Mouse (Mus musculus): ENCODE results near the gene Gpc6.
A peak's percentile ranks its signal among the peaks of the same experiment; 100 is the strongest.

The Gpc6 gene

DNA sequence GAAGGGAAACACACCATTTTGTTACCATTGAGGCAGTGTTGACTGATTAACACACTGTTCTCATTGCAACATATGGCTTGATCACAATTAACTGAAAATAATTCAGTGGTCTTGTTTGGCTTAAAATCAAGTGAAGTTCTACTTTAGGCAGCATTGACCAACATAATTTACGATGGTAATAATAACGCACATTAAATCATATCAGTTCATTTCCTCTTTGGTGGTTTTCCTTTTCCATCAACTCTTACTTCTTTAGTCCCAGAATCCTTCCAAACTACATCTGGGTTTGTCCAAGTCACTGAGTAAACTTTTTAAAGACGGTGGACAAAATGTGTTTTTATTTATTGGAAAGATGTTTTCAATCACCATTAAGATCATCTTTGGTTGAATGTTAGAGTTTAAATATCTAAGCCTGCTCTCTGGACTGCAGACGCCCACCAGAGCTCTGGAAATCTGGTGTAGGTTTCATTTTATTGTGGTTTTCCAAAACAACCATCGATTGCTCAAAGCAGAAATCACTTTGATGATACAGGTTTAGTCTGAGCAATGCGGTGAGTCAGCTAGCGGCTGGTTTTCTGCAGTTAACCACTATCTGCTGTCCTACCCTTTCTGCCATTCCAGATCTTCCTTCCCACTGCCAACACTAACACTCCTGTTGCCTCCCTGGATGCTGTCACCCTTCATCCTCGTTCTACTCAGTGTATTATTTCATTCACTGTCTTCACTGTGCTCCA is 314.7 kb downstream of the Gpc6 start:
- no peak for DNase-seq (ENCODE audit: low spot score)

DNA sequence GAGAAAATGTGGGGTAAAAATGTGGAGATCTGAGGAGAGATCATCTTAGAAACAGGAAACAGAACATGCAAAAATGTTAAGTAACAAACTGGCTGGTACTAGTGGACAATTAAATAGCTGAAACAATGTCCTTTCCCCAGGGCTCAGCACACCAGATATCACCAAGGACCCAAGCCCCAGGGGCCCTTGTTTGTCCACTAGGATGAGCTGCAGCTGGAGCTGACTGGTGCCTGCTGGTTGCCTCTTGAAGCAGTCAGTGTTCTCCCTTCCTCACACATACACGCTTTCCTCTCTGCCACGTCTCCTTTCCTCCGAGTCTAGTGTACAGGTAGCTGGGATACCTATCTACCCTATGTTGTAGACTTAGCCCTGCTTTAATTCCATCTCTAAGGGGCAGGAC is 320.5 kb downstream of the Gpc6 start:
- DNase-seq (ENCODE audit: low spot score), result no peak

DNA sequence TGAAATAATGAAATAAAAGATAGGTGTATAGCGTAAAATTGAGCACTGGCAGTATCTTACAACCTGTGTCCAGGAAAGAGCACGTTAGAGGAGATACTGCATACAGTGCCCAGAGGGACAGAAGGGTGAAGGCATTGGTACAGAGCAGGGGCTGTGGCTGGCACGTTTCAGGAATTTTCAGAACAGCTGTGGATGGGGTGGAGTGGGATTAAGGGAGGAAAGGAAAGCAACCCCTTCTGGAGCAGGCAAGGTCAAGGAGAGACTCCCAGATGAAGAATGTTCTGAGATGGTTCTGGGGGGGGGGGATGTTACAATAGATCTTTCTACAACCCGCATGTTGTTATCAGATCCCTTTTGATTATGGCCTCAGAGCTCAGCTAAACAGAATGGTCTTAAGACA is 331.1 kb downstream of the Gpc6 start:
- no peak for DNase-seq (ENCODE audit: low spot score)

DNA sequence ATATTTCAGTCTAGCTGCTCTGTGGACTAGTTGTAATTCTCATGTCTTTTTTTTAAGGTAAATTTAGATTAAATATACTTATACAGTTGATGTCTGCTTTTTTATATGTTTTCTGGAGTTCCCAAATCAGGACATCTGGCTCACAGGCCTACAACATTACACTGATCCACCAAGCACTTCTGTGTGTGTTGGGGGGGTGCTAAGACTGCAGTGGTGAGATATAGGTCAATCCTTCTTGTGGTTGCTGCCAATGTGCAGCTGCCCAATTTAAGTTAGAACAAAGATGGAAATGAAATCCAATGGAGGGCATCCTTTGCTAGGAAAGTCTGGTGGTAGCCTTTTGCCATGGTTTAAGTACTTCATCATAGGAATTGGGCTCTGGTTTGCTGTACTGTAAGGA is 340.5 kb downstream of the Gpc6 start:
- no peak for DNase-seq (ENCODE audit: low spot score)

DNA sequence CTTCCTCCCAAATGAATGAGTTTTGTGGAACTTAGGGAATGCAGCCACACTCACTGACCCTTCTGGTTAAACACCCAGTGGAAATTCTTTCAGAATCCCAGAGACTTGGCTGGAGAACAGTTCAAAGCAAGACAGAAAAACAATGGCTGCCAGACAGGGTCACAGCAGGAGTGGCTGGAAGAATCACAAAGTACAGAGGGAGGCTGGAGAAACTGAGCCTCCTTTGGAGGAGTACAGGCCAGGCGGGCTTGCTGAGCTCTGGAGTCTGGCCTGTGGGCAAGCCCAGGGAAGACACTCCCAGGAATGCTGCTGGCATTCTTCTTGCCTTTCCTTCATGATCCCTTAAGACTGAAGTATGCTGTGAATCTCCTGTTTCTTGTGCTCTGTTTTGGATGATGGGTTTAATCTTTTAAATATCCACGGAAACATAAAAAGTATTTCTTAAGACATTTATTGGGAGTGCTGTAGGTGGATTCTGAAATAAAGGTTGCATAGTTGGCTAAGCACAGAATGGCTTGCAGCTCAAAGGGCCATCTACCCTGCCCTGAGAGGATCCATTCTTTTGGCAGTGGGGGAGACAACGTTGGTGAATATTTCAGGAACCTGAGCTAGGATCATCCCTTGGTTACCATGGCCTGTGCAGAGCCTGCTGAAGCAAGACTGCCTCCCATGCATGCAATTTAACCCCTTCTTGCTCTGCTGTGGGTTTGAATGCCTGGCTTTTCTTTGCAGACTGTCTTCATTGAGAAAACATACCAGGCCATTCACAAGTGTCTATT is 342.9 kb downstream of the Gpc6 start:
- DNase-seq (ENCODE audit: low spot score), result peak; percentile 3

DNA sequence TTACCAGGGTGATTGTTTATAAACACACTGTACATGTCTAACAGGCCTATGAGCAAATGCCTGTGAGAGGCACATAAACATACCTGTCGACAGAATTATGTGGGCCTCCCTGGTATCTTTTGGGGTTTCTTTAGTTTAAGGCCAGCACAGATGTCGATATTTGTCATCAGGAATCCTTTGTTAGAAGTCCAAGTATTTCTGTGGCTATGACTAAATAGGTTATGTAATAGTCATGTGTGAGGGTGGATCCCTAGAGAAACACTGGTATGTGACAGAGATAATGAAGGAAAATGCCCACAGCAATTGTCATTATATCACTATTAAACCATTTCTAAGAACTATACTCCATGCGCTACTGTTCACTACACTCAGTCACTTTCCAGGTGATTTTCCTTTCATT is 358.5 kb downstream of the Gpc6 start:
- no peak for DNase-seq (ENCODE audit: low spot score)

DNA sequence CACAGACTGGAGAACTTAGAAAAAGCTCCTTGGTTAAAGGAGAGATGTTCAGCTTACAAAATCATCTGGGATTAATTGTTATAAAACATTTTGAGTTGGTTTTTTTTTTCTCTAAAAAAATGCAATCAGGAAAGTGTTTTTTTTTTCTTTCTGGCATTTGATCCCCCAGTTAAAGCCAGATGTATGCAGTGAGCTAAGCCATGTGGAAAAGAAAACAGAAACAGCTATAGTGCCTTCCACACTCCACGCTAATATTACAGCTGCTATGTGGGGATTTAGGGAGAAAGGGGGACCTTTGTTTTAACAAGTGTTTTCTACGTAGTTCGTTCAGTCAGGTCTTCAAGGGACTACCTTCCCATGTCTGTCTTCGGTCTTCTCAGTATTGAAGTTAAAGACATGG is 368.6 kb downstream of the Gpc6 start:
- DNase-seq (ENCODE audit: low spot score), result no peak

DNA sequence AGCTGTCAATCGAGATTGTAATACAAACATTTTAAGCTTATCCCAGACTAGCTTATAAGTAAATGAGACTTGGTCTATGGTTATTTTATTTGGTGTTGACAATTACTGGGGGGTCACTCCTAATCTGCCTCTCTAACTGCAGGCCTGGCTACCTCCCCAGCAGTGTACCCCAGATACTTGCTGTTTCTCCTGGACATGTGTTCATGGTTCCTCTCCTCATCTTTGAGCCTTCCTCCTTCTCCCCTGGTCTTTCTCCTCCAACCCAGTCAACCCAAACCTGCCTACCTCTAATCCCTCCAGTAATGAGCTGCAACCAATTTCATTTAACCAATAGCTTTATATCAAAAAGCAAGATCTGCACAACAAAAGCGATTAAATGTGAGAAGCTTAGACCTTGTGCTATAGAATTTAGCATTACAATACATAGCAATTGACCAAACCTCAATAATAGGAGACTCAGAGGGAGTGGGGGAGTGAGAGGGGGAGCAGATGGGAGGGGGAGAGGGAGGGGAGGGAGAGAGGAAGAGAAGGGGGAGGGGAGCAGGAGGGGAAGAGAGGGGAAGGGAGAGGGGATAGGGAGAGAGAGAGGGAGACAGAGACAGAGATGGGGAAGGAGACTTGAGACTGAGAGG is 371.2 kb downstream of the Gpc6 start:
- DNase-seq (ENCODE audit: low spot score), result no peak

DNA sequence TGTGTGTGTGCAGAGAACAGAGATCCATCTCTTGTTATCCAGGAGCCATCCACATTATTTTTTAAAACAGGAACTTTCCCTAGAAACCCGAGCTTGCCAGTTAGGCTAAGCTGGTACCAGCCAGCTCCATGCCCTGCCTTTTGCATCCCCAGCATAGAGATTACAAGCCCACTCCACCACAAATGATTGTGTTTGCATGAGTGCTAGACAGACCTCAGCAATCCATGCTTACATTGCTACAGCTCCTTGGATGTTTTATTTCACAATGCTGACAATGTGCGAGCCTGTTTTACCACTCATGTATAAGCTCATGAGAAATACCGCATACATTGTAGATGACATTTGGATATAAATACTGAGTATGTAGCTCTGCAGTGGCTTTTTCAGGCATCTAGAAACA is 375.9 kb downstream of the Gpc6 start:
- no peak for DNase-seq (ENCODE audit: low spot score)

DNA sequence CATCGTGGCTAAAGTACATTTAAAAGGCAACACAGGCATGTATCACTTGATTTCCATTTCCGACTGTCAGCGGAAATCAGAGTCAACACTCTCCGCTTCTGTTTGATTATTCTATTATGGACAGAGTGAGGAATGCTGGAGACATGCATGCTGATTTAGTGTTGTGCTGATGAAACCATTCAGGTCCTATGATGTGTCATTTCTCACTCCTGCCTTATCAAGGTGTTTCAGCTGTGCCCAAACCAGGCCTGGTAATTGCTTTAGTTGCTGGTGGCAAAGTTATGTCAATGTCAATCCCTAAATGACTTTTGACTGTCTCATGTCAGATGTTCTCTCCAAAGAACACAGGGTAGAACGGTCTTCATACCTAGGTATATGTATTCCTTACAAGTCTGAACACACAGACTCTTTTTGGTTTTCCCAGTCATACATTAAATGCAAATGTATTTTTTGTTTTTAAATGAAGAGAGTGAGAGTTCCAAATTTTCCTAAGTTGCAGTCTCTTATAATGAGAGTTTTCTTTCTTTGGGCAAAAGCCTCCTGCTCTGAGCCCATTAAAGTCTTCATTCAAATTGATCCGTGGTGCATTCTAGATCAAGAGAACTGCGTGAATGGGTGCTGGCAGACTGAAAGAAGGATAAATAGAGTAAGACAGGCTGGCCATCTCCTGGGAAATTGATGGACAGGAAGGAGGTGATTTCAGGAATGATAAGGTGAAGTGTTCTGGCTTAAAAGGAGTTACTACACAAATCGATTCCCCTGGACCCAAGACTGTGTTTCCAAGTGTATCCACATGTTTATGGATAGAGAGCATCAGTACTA is 379.0 kb downstream of the Gpc6 start:
- no peak for DNase-seq (ENCODE audit: low spot score)

DNA sequence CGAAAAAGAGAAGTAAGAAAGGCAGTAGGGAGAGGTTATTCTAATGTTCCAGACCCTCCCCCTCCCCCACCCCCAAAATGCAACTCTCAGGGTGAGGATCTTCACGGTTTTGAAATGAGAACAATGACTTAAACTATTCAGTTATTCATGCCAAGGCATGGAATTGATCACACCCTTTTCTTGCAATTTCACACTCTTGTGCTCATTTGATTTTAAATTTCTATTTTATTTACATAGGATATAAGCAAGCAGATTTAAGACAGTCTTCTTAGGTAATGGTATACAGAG is 379.6 kb downstream of the Gpc6 start:
- DNase-seq (ENCODE audit: low spot score), result no peak

DNA sequence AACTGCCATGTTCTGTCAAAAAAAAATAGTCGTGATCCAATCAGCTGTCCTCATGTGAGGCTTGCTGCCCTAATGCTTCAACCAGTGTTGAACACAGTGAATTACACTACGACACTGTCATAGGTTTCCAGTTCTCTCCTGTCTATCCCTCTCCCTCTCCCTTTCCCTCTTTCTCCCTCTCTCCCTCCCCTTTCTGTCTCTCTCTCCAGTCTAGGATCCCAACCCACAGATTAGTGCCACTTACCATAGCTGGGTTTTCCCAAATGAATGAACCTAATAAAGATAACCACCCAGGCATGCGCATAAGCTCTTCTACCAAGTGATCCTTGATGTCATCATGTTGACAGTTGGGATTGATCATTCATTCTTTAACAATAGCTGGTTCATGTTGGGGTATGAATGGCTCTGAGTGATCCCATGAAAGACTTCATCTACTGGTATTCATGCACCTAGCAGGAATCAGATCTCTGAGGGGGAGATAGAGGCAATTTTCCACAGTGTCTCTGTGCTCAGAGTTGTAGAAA is 384.9 kb downstream of the Gpc6 start:
- no peak for DNase-seq (ENCODE audit: low spot score)

DNA sequence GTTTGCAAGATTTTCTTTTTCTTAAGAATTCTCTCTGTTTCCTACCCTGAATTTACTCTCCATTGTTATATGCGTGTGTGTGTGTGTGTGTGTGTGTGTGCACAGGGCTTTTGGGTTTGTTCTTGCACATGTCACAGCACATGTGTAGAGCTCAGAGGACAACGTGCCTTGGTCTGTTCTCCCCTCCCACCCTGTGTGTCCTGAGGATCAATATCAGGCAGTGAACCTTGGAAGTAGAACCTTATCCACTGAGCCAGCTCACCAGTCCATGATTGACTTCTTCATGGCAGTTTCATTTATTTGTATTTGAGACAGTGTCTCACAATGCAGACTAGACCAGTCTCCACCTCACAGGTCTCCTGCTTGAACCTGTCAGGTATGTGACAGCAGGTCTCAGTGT is 399.1 kb downstream of the Gpc6 start:
- no peak for DNase-seq (ENCODE audit: low spot score)

DNA sequence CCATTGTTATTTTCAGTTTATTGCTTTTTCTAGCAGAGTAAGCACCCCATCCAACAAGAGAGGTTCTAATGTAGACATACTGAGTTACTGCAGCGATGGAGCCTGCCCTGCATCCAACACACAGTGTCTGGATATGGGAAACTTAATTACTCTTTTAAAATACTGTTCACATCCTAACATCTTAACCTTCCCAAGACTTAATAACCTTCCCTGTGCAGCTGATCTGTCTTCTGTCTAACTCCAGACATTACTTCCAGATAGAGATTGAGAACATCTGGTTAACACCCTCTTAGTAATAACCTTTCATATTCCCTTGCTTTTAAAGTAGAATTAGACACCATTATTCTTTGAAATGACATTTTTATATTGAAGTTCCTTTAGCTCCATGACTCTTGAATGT is 407.1 kb downstream of the Gpc6 start:
- DNase-seq (ENCODE audit: low spot score), result no peak

DNA sequence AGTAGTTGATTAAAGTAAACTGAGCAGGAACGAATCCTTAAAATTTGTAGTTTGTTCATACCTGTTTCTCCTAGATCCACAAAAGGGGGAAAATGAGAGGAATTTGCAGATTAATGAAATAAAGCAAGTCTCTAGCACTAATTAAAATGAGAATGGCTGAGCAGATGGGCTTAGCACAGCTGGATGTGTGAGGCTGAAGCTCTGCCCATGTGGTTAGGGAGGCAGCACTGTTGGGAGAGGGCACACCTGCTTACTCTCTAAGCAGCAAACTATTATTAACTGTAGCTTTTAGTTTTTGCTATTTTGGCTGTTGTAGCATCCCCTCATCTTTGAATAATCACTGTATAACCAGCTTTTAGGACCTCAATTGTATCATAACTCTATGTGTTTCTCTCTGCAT is 412.2 kb downstream of the Gpc6 start:
- no peak for DNase-seq (ENCODE audit: low spot score)

DNA sequence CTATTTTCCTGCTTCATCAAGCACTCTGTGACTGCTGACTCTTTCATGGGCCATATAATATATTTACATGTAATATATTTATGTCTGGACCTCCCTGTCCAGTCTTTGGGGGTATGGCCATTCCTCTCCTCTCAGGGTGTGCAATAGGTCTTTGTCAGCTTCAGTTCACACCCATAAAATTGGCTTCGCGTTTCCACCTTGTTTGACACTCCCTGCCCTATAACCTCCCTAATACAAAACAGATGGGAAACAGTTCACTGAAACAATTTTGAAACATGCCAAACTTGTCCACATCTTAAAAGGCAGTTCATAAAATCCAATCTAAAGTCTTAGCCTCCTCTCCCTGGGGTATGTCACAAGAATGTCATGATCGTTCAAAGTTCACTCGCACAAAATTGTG is 415.4 kb downstream of the Gpc6 start:
- DNase-seq (ENCODE audit: low spot score), result no peak

DNA sequence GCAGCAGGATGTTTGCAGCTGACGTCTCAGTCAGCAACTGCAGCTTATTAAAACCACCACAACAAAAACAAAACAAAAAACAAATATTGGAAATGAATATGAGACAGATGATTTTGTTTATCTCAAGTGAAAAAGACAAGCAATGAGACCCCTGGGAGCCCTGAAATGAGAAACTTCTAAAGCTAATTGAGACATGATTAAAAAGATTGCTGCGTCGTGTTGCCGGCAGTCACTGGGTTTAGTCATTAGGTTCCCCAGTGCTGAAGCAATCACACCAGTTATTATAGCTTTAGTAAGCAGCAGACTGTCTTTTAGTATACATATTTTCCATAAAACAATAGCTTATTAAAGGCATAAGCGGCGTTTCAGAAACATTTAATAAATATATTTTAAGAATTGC is 419.4 kb downstream of the Gpc6 start:
- no peak for DNase-seq (ENCODE audit: low spot score)

DNA sequence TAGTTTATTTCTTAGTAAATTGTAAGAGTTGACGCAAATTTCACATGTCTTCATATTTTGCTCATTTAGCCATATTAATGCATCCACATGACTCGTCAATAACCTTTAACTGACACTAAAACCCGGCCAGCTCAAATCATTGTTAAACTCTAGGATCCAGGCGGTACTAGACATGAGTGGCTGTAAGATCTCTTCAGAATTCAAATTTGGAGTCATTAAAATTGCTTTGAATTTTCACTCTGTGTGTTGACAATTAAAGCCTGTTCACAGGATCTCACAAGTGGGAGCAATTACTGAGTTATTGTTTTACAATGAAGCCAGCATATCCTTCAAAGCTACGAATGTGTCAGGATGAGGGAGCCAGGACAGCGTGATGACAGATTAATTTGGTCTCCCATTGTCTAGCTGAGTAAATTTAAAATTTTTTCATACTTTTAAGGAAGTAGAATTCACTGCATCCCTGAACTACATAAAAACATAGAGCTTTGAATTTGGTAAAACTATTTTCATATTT is 421.3 kb downstream of the Gpc6 start:
- no peak for DNase-seq (ENCODE audit: low spot score)

DNA sequence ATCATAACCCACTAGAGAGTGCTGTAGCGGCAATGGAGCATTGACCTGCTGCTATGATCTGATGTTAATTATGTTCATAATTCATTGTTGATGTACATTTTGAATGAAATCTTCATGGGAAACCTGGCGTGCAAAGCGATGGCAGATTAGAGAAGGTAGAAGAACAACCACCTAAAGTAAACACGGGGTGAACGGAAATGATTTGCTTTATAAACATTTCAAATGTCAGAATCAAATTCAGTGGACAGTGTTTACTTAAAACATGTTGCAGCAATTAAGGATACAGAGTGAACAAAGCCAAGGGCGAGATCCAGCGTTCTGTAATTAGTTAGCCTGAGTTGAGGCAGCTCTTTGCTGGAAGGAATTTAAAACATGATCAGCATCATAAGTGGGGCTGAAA is 426.2 kb downstream of the Gpc6 start:
- no peak for DNase-seq (ENCODE audit: low spot score)

DNA sequence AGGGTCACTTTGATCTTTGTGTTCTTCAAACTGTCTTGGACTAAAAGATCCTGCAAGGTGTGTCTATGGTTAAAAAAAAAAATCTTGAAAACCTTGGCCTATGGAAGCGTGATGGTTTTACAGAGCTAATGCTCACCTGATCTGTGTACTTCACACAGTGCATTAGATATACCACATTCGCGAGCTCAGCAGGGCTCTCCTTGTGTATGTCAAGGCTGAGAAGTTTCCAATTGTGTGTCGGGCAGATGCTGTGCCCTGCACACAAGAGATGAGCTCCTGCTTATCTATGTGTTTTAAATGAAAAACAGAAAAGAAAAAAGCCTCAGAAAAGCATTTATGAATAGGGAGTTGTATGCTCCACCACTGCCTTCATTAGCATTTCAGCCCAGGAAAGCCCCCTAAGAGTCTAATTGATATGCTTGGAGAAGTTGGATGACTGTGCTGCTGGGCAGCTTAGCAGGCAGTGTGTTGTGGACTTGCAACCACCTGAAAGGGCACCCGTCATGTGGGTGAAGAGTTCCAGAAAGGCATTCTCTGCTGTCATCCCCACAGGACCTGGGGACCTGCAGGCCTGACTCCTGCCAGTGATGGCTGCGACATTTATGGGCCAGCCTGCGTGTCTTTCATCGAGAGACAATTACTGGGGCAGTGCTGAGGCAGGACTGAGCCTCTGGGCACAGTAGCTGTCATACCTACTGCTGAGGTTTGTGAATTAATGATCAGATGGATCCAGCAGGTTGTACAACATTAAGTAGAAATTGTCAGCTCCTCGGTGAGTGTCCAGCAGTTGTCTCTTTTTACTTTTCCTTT is 436.2 kb downstream of the Gpc6 start:
- DNase-seq (ENCODE audit: low spot score), result no peak

DNA sequence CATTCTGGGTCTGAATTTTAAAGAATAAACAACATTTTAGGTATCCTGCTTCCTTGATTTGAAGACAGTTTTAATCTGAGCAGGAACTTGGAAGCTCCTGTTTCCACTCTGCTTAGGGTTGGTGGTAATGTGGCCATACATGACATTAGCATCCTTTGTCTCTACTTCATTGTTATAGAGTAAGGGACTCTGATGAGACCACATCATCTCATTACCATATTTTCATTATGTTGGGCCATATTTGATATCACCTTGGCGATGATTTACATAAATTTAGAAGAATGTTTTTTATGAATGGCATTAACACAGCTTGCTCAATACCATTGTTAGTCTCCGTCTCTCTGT is 436.8 kb downstream of the Gpc6 start:
- DNase-seq (ENCODE audit: low spot score), result no peak

Data from urinary bladder, postnatal 25 days (tissue).